Mouse (Mus musculus): ENCODE results near the gene Mia3. TPM values are rescaled to one million over a fixed set of nuclear protein-coding genes. Genes with fewer than 3 reads are reported as not detected.

The Mia3 gene
- polyA plus RNA-seq, 1 experiment from 2014 or later: 53.9 TPM

DNA sequence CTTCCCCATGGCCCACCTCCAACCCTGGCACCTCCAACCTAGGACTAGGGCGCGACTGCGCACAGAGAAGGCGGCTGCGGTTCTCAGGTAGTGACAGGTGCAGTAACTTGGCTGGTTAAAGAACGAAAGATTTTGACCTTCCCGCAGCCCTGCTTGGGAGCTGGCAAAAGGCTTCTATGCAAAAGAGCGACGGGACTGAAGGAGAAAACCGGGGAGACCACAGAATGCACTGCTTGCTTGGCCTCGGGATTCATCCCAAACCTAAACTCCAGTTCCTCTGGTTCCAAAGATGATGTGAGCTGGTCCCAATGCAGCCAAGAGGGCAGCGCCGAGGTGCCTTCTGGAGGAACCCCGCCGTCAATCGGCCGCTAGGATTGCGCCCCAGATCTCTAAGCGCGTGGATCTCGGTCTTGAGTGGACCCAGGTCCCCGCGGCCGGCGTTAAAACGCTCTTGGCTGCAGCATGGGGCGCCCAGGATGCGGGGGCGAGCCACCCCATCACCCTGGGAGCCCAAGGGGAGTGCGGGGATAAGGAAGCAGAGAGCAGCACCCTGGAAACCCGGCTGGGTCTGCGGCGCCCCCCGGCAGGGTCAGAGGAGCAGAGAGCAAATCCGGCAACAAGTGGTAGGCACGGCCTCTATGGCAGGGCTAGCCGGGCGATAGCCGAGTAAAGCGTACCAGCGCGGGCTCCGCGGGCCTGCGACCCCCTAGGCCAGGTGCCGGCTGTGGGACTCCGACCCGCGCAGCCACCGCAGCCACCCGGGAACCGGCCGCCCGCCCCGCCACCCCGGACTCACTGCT is 552 bp downstream of the Mia3 start:
- peak; percentile 18 for TF ChIP-seq CTCF (IDR thresholded peaks at IDR 0.05; ENCODE audit: low read depth)
- Histone ChIP-seq H3K4me1 (replicated peaks; ENCODE audit: control insufficient read depth, insufficient read depth, low read length) (no peaks in the 10 kb centered on the region), H3K27ac (ENCODE audit: low read depth, low read length) (peak overlapping the region; percentile 54), H3K36me3 (ENCODE audit: control insufficient read depth, insufficient read depth) (peaks cover 10% of the 10 kb centered on the region), H3K9me3 (ENCODE audit: control insufficient read depth) (no peaks in the 10 kb centered on the region), H3K4me2 (replicated peaks; ENCODE audit: low read depth) (peak overlapping the region; percentile 97), H3K27me3 (replicated peaks; ENCODE audit: control insufficient read depth, insufficient read depth, low read length) (no peaks in the 10 kb centered on the region), H3K4me3 (ENCODE audit: low read depth, low read length) (peak overlapping the region; percentile 93), H3K9ac (ENCODE audit: low read depth, low read length) (peak overlapping the region; percentile 93)
- peak; percentile 53 for ATAC-seq
- WGBS: 1% methylated on average over 55 of the region's 56 CpGs

DNA sequence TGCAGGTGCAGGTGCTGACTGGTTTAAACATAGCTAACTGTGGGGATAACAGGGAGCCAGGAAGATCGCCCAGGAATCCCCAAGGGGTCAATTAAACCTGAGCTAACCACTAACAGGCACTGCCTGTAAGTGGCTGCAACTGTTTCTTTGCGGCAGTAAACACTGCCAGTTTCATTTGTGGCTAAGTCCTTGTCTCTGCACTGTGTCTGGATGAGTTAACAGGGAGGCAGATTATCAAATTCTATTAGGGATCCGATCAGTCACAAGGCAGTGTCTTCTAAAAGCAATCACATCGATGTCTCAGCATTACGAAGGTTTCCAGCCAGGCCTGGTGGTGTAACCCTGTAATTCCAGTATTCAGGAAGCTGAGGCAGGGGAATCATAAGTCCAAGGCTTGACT is 3.0 kb downstream of the Mia3 start:
- no peaks in the 10 kb centered on the region for H3K27me3 ChIP-seq (replicated peaks; ENCODE audit: control insufficient read depth, insufficient read depth, low read length)
- 87% methylated on average over 5 of the region's 5 CpGs for WGBS
- H3K27ac ChIP-seq (ENCODE audit: low read depth, low read length): no peak overlapping the region
- H3K4me3 ChIP-seq (ENCODE audit: low read depth, low read length): no peak overlapping the region
- no peak overlapping the region for H3K9ac ChIP-seq (ENCODE audit: low read depth, low read length)
- TF ChIP-seq CTCF (IDR thresholded peaks at IDR 0.05; ENCODE audit: low read depth): no peak
- ATAC-seq: no peak
- peaks cover 23% of the 10 kb centered on the region for H3K36me3 ChIP-seq (ENCODE audit: control insufficient read depth, insufficient read depth)
- no peaks in the 10 kb centered on the region for H3K4me1 ChIP-seq (replicated peaks; ENCODE audit: control insufficient read depth, insufficient read depth, low read length)
- H3K9me3 ChIP-seq (ENCODE audit: control insufficient read depth): no peaks in the 10 kb centered on the region
- no peak overlapping the region for H3K4me2 ChIP-seq (replicated peaks; ENCODE audit: low read depth)

DNA sequence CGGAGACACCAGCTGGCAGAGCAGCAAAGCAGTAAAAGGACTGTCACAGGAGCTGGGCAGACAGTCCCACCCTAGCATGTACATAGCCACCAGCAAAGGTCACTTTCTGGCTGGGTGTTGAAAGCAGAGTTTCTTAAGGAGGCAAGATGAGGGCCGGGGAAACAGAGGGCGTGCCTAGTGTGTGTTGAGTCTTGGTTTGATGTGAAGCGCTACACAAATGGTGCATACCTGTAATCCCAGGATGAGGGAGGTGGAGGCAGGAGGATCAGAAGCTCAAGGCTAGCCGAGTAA is 5.8 kb downstream of the Mia3 start:
- no peak overlapping the region for H3K9ac ChIP-seq (ENCODE audit: low read depth, low read length)
- no peak overlapping the region for H3K4me3 ChIP-seq (ENCODE audit: low read depth, low read length)
- WGBS: 45% methylated on average over 5 of the region's 5 CpGs
- no peak for TF ChIP-seq CTCF (IDR thresholded peaks at IDR 0.05; ENCODE audit: low read depth)
- H3K27me3 ChIP-seq (replicated peaks; ENCODE audit: control insufficient read depth, insufficient read depth, low read length): no peaks in the 10 kb centered on the region
- H3K4me2 ChIP-seq (replicated peaks; ENCODE audit: low read depth): no peak overlapping the region
- no peaks in the 10 kb centered on the region for H3K9me3 ChIP-seq (ENCODE audit: control insufficient read depth)
- no peaks in the 10 kb centered on the region for H3K4me1 ChIP-seq (replicated peaks; ENCODE audit: control insufficient read depth, insufficient read depth, low read length)
- H3K27ac ChIP-seq (ENCODE audit: low read depth, low read length): no peak overlapping the region
- ATAC-seq: peak; percentile 46; the same call in 1 of the 2 replicates
- H3K36me3 ChIP-seq (ENCODE audit: control insufficient read depth, insufficient read depth): peaks cover 47% of the 10 kb centered on the region

DNA sequence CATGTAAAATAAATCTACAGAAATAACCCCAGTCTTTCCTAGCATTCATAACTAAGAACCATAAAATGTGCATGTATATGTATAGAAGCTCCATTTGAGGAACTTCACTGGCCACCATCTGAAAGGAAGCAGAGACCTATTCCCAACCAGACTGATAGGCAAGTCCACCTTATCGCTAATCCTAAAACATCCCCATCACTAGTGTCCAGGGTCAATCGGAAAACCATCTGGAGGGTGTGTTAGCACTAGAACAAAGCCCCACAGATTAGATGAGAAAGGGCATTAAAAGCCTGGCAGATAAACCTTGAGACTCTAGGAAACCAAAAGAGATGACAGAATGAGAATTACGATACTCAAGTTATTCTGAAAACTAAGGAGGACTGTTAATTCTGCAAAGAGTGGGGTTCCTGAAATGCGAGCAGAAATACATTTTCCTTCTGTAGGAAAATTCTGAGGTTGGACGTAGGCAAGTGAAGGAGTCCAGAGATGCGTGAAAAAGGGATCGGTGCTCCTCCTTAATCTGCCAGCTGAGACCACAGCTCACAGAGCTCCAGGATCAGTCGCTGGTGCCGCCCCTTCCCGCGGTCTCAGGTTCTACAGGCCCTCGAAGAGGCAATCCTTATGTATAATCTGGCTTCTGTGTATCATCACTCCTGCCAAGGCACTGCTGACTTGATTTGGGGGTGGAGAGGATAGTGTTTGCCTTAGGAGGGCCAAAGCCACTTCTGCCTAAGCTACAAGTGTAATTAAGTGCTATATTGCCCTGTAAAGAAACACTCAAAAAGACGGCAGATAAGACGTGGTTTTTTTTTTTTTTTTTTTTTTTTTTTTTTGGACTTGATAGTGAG is 6.4 kb downstream of the Mia3 start:
- Histone ChIP-seq H3K4me3 (ENCODE audit: low read depth, low read length) (no peak overlapping the region), H3K9me3 (ENCODE audit: control insufficient read depth) (no peaks in the 10 kb centered on the region), H3K36me3 (ENCODE audit: control insufficient read depth, insufficient read depth) (peaks cover 53% of the 10 kb centered on the region), H3K27ac (ENCODE audit: low read depth, low read length) (no peak overlapping the region), H3K4me1 (replicated peaks; ENCODE audit: control insufficient read depth, insufficient read depth, low read length) (no peaks in the 10 kb centered on the region), H3K27me3 (replicated peaks; ENCODE audit: control insufficient read depth, insufficient read depth, low read length) (no peaks in the 10 kb centered on the region), H3K4me2 (replicated peaks; ENCODE audit: low read depth) (no peak overlapping the region), H3K9ac (ENCODE audit: low read depth, low read length) (no peak overlapping the region)
- WGBS: 52% methylated on average over 14 of the region's 14 CpGs
- no peak for TF ChIP-seq CTCF (IDR thresholded peaks at IDR 0.05; ENCODE audit: low read depth)
- ATAC-seq: peak; percentile 28; the same call in 1 of the 2 replicates

DNA sequence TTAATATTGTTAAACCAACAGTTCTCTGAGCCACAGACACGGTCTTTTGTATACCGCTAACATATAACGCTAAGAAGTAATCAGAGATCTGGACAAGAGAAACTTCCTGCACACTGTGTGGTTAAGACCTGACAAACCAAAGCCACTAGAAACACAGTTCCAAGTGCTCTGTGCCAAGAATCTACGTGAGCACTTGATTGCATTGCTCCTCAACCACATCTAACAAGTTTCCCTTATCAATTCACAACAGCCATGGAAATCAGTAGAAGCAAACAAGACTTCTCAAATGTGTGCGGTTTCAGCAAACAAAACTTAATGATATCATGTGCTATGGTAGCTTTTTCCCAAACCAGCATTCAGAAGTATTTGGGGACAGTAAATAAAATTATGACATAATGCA is 7.1 kb downstream of the Mia3 start:
- 72% methylated on average over 5 of the region's 5 CpGs for WGBS
- no peak for TF ChIP-seq CTCF (IDR thresholded peaks at IDR 0.05; ENCODE audit: low read depth)

DNA sequence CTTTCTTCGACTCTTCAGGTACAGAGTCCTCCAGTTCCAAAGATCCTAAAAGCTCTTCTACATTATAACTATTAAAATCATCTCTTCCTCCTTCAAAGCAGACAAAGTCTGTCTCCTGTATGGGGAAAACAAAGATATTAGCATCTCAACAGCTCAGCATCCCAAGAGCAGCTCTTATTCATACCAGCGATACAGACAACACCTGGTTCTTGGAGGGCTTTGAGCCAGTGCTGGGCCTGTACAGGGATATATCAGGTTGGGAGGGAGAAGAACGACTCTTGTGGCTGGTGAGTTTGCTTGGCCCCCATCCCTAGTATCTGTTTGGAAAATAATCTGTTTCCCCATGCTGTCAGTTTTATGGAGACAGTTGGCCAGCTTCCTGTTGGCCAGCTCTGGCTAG is 10.5 kb downstream of the Mia3 start:
- whole genome bisulfite sequencing: 86% methylated on average over 3 of the region's 3 CpGs
- Histone ChIP-seq H3K36me3 (ENCODE audit: control insufficient read depth, insufficient read depth) (peaks cover 79% of the 10 kb centered on the region), H3K4me2 (replicated peaks; ENCODE audit: low read depth) (no peak overlapping the region), H3K4me3 (ENCODE audit: low read depth, low read length) (no peak overlapping the region), H3K4me1 (replicated peaks; ENCODE audit: control insufficient read depth, insufficient read depth, low read length) (no peaks in the 10 kb centered on the region), H3K9ac (ENCODE audit: low read depth, low read length) (no peak overlapping the region), H3K9me3 (ENCODE audit: control insufficient read depth) (no peaks in the 10 kb centered on the region), H3K27ac (ENCODE audit: low read depth, low read length) (no peak overlapping the region), H3K27me3 (replicated peaks; ENCODE audit: control insufficient read depth, insufficient read depth, low read length) (no peaks in the 10 kb centered on the region)
- no peak for TF ChIP-seq CTCF (IDR thresholded peaks at IDR 0.05; ENCODE audit: low read depth)
- ATAC-seq: no peak

More for the DNA sequence above, 7.1 kb downstream of the Mia3 start:
- Histone ChIP-seq H3K4me1 (replicated peaks; ENCODE audit: control insufficient read depth, insufficient read depth, low read length) (no peaks in the 10 kb centered on the region), H3K27ac (ENCODE audit: low read depth, low read length) (no peak overlapping the region), H3K9ac (ENCODE audit: low read depth, low read length) (no peak overlapping the region), H3K27me3 (replicated peaks; ENCODE audit: control insufficient read depth, insufficient read depth, low read length) (no peaks in the 10 kb centered on the region), H3K4me2 (replicated peaks; ENCODE audit: low read depth) (no peak overlapping the region), H3K36me3 (ENCODE audit: control insufficient read depth, insufficient read depth) (peaks cover 59% of the 10 kb centered on the region), H3K4me3 (ENCODE audit: low read depth, low read length) (no peak overlapping the region), H3K9me3 (ENCODE audit: control insufficient read depth) (no peaks in the 10 kb centered on the region)
- ATAC-seq: no peak

Data from intestine, postnatal 0 days (tissue).